Mouse (Mus musculus) heart, embryonic 14.5 days (tissue): Measurements from ENCODE around the gene Atcay. TPM values are rescaled to one million over a fixed set of nuclear protein-coding genes. Genes with fewer than 3 reads are reported as not detected.
A peak's percentile ranks its signal among the peaks of the same experiment; 100 is the strongest.

Experiments
- ATAC-seq: fragments of 200-750 bp; cut with Nextera tagmentation; 2 replicates; pipeline ENCODE4 v1.8.0; 2017; ENCODE audit warnings: low read depth, moderate TSS enrichment; ENCODE audit not compliant: insufficient number of reproducible peaks, insufficient read depth, low FRiP score
- H3K27ac ChIP-seq, 2 experiments: fragments of 200-500 bp in 1 of 2; fragments of 300-500 bp in 1 of 2; sonication (generic) in 1 of 2; replicated peaks in 1 of 2; 2 replicates each; pipeline ENCODE4 v1.5.1; 2012 to 2014; ENCODE audit warnings: low read depth in 2 of 2, low read length in 2 of 2, control low read depth in 1 of 2, mild to moderate bottlenecking in 1 of 2, mixed read lengths in 1 of 2; ENCODE audit not compliant: control insufficient read depth in 1 of 2, insufficient read depth in 1 of 2
- H3K27me3 ChIP-seq: fragments of 300-500 bp; sonication (generic); 2 replicates; pipeline ENCODE4 v1.6.1; 2014; ENCODE audit warnings: mild to moderate bottlenecking, low read length, control low read depth; ENCODE audit not compliant: control insufficient read depth, insufficient read depth
- H3K36me3 ChIP-seq: fragments of 300-500 bp; sonication (generic); 2 replicates; pipeline ENCODE4 v1.6.1; 2014; ENCODE audit warnings: mild to moderate bottlenecking, control low read depth, low read length, mixed read lengths; ENCODE audit not compliant: control insufficient read depth, insufficient read depth
- H3K4me1 ChIP-seq, 2 experiments: fragments of 200-500 bp in 1 of 2; fragments of 300-500 bp in 1 of 2; sonication (generic) in 1 of 2; 2 replicates each; pipeline ENCODE4 v1.6.1; 2012 to 2014; ENCODE audit warnings: low read length in 2 of 2, control low read depth in 1 of 2, mixed read lengths in 1 of 2; ENCODE audit not compliant: control insufficient read depth in 2 of 2, insufficient read depth in 2 of 2
- H3K4me2 ChIP-seq: fragments of 300-500 bp; sonication (generic); 2 replicates; pipeline ENCODE4 v1.6.1; 2014; ENCODE audit warnings: mild to moderate bottlenecking, low read length
- H3K4me3 ChIP-seq, 2 experiments: fragments of 200-500 bp in 1 of 2; fragments of 300-500 bp in 1 of 2; sonication (generic) in 1 of 2; 2 replicates each; pipeline ENCODE4 v1.5.1; 2012 to 2014; ENCODE audit warnings: low read length in 2 of 2, mild to moderate bottlenecking in 2 of 2, control low read depth in 1 of 2, low read depth in 1 of 2, moderate library complexity in 1 of 2; ENCODE audit not compliant: control insufficient read depth in 1 of 2, insufficient read depth in 1 of 2
- H3K9ac ChIP-seq: fragments of 300-500 bp; sonication (generic); 2 replicates; pipeline ENCODE4 v1.6.1; 2014; ENCODE audit warnings: mild to moderate bottlenecking, low read length
- H3K9me3 ChIP-seq: fragments of 300-500 bp; sonication (generic); 2 replicates; pipeline ENCODE4 v1.6.1; 2016; ENCODE audit warnings: low read length, control low read depth; ENCODE audit not compliant: control insufficient read depth
- WGBS: fragments of 180-500 bp; shearing (Covaris S2); extraction: QIAGEN DNeasy Blood & Tissue Kit; methylation state at CpG from one replicate; pipeline ENCODE4 v1.1.7; 2014; 5-methylcytosine and 5-hydroxymethylcytosine counted together
- polyA plus RNA-seq: library from polyadenylated mRNA; unstranded; fragments of >200 nt; fragmentation: Nextera tagmentation; extraction: Ambion mirVana; gene quantifications from 2 replicates; pipeline ENCODE4 v1.2.1, GENCODE M21; 2014

Gene Atcay
- polyA plus RNA-seq, 1 experiment from 2014 or later: 0.80 TPM

- 71% methylated on average over 6 of the region's 6 CpGs for WGBS
- Histone ChIP-seq H3K4me2 (peak overlapping the region; percentile 50), H3K27ac (peak overlapping the region; percentile 15 to 91; a peak in 3 of 4 replicates), H3K4me3 (no peak overlapping the region), H3K9ac (peak overlapping the region; percentile 69), H3K4me1 (peaks cover 44 to 58% of the 10 kb centered on the region in 2 experiments), H3K36me3 (peaks cover 3% of the 10 kb centered on the region; the same call in 1 of the 2 replicates), H3K27me3 (peaks cover 6% of the 10 kb centered on the region; the same call in 1 of the 2 replicates), H3K9me3 (no peaks in the 10 kb centered on the region)
- no peak for ATAC-seq
Observed at GRCm38 (mm10) chr10:81198990-81199389, 31.6 kb downstream of the Atcay start.

GRCm38 (mm10) chr10:81198230-81198629 lies 32.4 kb downstream of the Atcay start:
- ATAC-seq: no peak
- Histone ChIP-seq H3K9me3 (no peaks in the 10 kb centered on the region), H3K27ac (peak overlapping the region in 1 of 2 experiments; percentile 91; a peak in 3 of 4 replicates), H3K36me3 (peaks cover 3% of the 10 kb centered on the region; the same call in 1 of the 2 replicates), H3K4me3 (no peak overlapping the region), H3K4me1 (peaks cover 44 to 61% of the 10 kb centered on the region in 2 experiments), H3K9ac (peak overlapping the region; percentile 99), H3K4me2 (peak overlapping the region; percentile 86), H3K27me3 (peaks cover 6% of the 10 kb centered on the region; the same call in 1 of the 2 replicates)
- WGBS: 6% methylated on average over 9 of the region's 9 CpGs

- WGBS: 21% methylated on average over 6 of the region's 6 CpGs
- H3K4me3 ChIP-seq: peak overlapping the region; percentile 10 to 59; a peak in 3 of 4 replicates
Observed at GRCm38 (mm10) chr10:81197305-81197704, 33.3 kb downstream of the Atcay start.

GRCm38 (mm10) chr10:81196470-81197065 lies 34.1 kb downstream of the Atcay start:
- no peak for ATAC-seq
- Histone ChIP-seq H3K36me3 (peaks cover 4% of the 10 kb centered on the region; the same call in 1 of the 2 replicates), H3K4me2 (peak overlapping the region; percentile 86), H3K4me1 (peaks cover 41 to 58% of the 10 kb centered on the region in 2 experiments), H3K27ac (peak overlapping the region; percentile 100), H3K27me3 (peaks cover 6% of the 10 kb centered on the region; the same call in 1 of the 2 replicates), H3K9me3 (no peaks in the 10 kb centered on the region), H3K4me3 (peak overlapping the region; percentile 59 to 64), H3K9ac (peak overlapping the region; percentile 99)
- WGBS: 41% methylated on average over 11 of the region's 11 CpGs

More at GRCm38 (mm10) chr10:81197305-81197704, 33.3 kb downstream of the Atcay start:
- H3K36me3 ChIP-seq: peaks cover 3% of the 10 kb centered on the region; the same call in 1 of the 2 replicates
- no peak for ATAC-seq
- H3K27me3 ChIP-seq: peaks cover 6% of the 10 kb centered on the region; the same call in 1 of the 2 replicates
- H3K27ac ChIP-seq: peak overlapping the region; percentile 100
- H3K4me1 ChIP-seq: peaks cover 42 to 59% of the 10 kb centered on the region in 2 experiments
- no peaks in the 10 kb centered on the region for H3K9me3 ChIP-seq
- peak overlapping the region; percentile 86 for H3K4me2 ChIP-seq
- H3K9ac ChIP-seq: peak overlapping the region; percentile 99

GRCm38 (mm10) chr10:81195300-81195699 lies 35.3 kb downstream of the Atcay start:
- Histone ChIP-seq H3K9ac (peak overlapping the region; percentile 99), H3K27ac (peak overlapping the region; percentile 100), H3K36me3 (peaks cover 16% of the 10 kb centered on the region), H3K4me1 (peaks cover 30 to 51% of the 10 kb centered on the region in 2 experiments), H3K4me3 (peak overlapping the region; percentile 59 to 64), H3K4me2 (peak overlapping the region; percentile 86), H3K9me3 (no peaks in the 10 kb centered on the region), H3K27me3 (peaks cover 6% of the 10 kb centered on the region; the same call in 1 of the 2 replicates)
- WGBS: 18% methylated on average over 4 of the region's 4 CpGs
- no peak for ATAC-seq

- Histone ChIP-seq H3K4me3 (peak overlapping the region; percentile 59 to 64), H3K9ac (peak overlapping the region; percentile 99), H3K9me3 (no peaks in the 10 kb centered on the region), H3K27me3 (peaks cover 6% of the 10 kb centered on the region; the same call in 1 of the 2 replicates), H3K4me1 (peaks cover 19 to 40% of the 10 kb centered on the region in 2 experiments), H3K36me3 (peaks cover 24% of the 10 kb centered on the region), H3K4me2 (peak overlapping the region; percentile 86), H3K27ac (peak overlapping the region; percentile 100)
- WGBS: 8% methylated on average over 37 of the region's 37 CpGs
- peak; percentile 61 for ATAC-seq
Observed at GRCm38 (mm10) chr10:81193991-81194774, 36.5 kb downstream of the Atcay start.

GRCm38 (mm10) chr10:81192968-81193501 lies 37.6 kb downstream of the Atcay start:
- H3K9ac ChIP-seq: peak overlapping the region; percentile 99
- peaks cover 32% of the 10 kb centered on the region for H3K36me3 ChIP-seq
- peak overlapping the region; percentile 87 to 100 for H3K27ac ChIP-seq
- H3K27me3 ChIP-seq: no peaks in the 10 kb centered on the region
- H3K4me2 ChIP-seq: peak overlapping the region; percentile 95
- H3K4me1 ChIP-seq: peaks cover 16 to 33% of the 10 kb centered on the region in 2 experiments
- H3K4me3 ChIP-seq: peak overlapping the region; percentile 48 to 60
- ATAC-seq: 0 out of 2 replicates have a peak, but pooled peaks have one; percentile 3
- H3K9me3 ChIP-seq: no peaks in the 10 kb centered on the region
- 7% methylated on average over 19 of the region's 19 CpGs for WGBS
